Mouse (Mus musculus): Measurements from ENCODE around the gene Flg2.

The Flg2 gene

DNA sequence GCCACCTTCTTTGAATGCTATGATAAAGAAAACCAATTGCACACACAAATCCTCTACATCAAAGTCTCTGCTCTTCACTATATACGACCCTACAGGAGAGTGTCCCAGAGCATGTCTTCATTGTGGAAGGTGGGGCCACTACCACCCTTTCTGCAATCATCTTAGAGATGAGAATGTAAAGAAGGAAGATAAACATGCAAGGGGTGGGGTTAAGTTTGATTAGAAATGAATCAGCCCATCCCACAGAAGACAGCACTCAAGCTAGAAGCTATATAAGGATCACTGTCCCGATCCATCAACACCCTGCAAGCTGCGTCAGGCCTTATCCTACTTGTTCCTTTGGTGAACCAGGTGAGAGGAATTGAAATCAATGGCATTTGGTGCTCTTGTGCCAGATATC is at the start of gene Flg2:
Gene Flg2 (plus strand): TSS at position 301 of the 400 bp plus-strand sequence.
- DNase-seq (ENCODE audit: low spot score): no peak

DNA sequence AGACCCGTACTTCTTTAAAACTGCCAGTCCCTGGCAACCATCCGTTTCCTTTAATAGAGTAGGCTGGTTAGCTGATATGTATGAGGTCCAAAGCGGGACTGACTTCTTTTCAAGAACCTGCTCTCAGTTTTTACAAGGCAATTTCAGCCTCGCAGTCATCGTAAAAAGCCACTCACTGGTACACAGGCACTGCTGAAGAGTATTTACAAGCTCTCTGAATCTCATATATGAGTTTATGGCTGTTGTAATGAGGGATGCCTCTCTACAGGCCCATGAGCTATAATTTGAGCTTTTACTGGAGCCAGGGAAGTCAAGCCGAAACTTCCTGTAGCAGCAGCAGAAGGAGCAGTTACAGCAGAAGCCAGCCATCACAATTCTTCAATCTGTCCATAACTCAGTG is 34.6 kb upstream of the Flg2 start:
- DNase-seq (ENCODE audit: low spot score): no peak

DNA sequence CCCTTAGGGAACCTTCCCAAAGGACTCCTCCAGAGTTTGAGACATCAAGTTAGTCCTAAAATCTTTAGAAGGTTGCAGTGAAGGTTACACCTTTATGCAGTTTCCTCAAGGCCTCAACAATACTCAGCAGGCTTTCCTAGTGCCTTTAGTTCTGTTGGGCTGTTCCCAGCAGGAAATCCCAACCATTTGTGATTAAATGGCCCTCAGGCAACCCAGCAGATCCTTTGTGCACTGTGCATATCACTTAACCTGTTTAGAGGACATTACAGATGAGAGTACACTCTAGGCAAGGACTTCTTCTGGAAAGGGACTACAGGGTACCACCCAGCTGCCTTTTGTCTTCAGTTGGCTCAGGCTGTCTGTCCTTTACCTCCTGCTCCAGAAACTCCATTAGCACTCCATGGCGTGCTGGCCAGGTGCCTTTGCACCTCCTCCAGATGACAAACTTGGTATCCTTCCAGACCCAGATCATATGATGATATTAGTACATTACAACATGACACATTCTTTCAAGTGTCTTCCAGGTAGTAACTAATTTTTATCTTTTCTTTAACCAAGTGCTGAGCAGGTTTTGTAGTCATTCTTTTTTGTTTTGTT is 34.0 kb upstream of the Flg2 start:
- no peak for DNase-seq (ENCODE audit: low spot score)

DNA sequence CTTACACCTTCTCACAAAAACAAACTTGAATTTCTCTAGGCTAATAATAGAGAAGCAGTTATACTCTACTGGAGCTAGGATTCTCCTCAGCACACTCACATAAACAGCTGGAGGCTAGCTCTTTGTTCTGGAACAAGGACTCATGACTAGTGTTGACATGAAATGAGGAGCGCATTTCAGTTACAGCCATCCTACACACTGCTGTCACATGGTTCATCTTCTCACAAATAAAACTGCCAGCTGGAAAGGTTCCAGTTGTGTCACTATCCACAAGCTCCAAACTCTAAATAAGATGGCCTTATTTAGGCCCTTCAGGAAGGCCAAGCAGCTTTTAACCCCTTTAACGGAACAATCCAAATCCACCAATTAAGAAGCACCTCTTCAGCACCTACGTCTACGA is 16.2 kb upstream of the Flg2 start:
- DNase-seq (ENCODE audit: low spot score): peak; percentile 0

DNA sequence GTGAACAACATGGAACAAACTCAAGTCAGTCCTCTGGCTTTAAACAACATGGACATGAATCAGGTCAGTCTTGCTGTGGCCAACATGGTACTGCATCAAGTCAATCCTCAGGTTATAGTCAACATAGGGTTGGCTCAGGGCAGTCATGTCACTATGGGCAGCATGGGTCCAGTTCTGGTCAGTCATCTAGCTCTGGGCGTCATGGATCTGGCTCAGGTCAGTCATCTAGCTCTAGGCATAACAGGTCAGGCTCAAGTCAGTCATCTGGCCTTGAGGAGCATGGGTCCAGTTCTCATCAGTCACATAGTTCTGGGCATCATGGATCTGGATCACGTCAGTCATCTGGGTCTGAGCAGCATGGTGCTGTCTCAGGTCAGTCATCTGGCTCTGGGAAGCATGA is 4.9 kb downstream of the Flg2 start:
- no peak for DNase-seq (ENCODE audit: low spot score)

DNA sequence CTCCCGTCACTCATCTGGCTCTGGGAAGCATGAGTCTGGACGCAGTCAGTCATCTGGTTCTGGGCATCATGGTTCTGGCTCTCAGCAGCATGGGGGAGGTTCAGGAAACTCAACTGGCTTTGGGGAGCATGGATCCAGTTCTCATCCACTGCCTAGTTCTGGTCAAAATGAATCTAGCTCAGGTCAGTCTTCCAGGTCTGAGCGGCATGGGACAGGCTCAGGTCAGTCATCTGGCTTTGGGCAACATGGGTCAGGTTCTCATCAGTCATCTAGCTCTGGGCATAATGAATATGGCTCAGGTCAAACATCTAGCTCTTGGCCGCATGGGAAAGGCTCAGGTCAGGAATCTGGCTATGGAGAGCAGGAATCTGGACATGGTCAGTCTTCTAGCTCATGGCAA is 5.4 kb downstream of the Flg2 start:
- DNase-seq (ENCODE audit: low spot score): no peak
